Mouse (Mus musculus): ENCODE results near the gene Wsb2. TPM values are rescaled to one million over a fixed set of nuclear protein-coding genes. Genes with fewer than 3 reads are reported as not detected.
"Not testable (repeated sequence)": the region's sequence is repeated elsewhere in the genome, so short reads cannot be mapped to it uniquely, and the experiment has no call there.

The Wsb2 gene
- total RNA-seq (2021): 100 to 1,000 TPM; 407 to 423 TPM

DNA sequence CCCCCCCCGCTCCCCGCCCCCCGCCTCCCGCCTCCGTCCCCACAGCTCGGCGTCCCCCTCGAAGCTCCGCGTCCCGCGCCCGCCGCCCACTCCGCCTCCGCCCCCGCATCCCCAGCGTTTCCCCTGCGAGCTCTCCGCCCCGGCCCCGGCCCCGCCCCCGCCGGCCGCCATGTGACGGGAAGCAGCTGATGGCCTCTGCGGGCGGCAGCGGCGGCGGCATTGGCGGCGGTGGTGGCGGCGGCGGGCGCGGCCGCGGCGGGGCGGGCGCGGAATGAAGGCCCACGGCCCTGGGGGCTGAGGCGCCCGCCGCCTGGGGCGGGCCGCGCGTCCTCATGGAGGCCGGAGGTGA, at the start of gene Wsb2:
Wsb2 (plus strand) TSS at position 176 of the 349 bp plus-strand sequence.
- DNase-seq: peak; percentile 87
- intact Hi-C loops (cut with DNase I): no loop called here

GRCm38 (mm10) chr5:117307699-117308098, 49.4 kb upstream of the Wsb2 start:
- intact Hi-C loops (cut with DNase I): loop anchor here (10.0 kb wide), 1 partner anchor 187 kb away; no protein-coding TSS in a partner anchor
- peak; percentile 55 for DNase-seq

GRCm38 (mm10) chr5:117313420-117313819, 43.7 kb upstream of the Wsb2 start:
- DNase-seq: no peak

GRCm38 (mm10) chr5:117313909-117314308, 43.2 kb upstream of the Wsb2 start:
- no peak for DNase-seq
- intact Hi-C loops (cut with DNase I): no loop called here

More at GRCm38 (mm10) chr5:117313420-117313819, 43.7 kb upstream of the Wsb2 start:
- intact Hi-C loops (cut with DNase I): no loop called here

DNA sequence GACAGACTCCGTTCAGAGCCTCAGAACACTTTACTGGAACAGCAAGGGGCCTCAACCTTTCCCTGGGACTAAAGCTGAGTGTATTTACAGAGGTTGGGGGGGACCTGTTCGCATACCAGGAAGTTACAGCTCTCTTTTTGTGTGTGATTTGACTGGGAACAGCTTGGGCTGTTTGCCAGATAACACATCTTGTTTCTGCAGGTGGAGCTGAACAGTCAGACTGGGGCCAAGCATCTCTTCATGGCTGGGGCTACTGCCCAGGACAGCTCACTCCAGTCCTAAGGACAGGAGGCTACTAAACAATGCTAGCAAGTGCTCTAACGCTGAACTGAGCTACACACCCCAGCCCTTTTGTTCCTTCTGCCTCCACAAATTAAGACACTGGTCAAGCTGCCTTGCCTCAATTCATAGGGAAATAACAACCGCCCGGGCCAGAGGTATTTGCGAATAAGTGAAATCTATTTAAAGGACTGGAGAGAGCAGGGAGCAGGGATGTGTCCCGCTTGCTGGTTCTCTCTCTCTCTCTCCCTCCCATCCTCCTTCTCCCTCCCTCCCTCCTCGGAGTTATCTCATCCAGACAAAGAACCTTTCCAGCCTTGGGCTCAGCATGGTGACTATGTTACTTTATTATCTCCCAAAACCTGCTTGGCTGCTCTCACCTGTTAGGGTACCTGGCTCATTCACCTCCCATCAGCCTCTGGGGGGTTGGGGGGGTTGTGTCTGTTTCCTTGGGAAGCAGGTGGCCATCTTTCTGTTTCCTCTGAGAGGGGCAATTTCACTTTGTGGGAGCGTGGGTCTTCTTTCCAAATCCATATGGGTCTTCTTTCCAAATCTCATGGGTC, 42.3 kb upstream of the Wsb2 start:
- intact Hi-C loops (cut with DNase I): no loop called here
- no peak for DNase-seq

GRCm38 (mm10) chr5:117318741-117319629, 38.1 kb upstream of the Wsb2 start, which contains the start of gene Vsig10:
Vsig10 (plus strand) TSS chr5:117319083.
- peak; percentile 40 for DNase-seq
- intact Hi-C loops (cut with DNase I): no loop called here

- intact Hi-C loops (cut with DNase I): no loop called here
These were observed 33.4 kb upstream of the Wsb2 start for GRCm38 (mm10) chr5:117323751-117324150.

DNA sequence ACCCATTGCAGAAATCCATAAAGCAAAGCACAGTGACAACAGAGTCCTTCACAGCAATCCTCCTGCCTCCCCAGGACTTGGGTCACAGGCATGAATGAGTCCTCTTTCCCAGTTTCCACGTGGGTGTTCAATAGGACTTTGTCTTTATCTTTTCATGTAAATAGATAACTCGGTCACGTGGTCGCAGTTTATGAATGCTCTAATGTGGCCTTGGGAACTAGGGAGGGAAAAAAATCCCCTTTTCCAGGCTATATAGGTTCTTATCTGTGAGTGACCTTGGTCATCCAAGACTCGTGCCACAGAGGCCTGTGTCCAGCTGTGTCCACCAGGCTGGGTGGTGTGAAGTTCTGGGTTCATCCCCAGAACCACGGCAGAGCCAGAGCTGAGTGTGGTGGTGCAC, 30.7 kb upstream of the Wsb2 start:
- DNase-seq: no peak
- intact Hi-C loops (cut with DNase I): no loop called here

More at GRCm38 (mm10) chr5:117323751-117324150, 33.4 kb upstream of the Wsb2 start:
- no peak for DNase-seq

DNA sequence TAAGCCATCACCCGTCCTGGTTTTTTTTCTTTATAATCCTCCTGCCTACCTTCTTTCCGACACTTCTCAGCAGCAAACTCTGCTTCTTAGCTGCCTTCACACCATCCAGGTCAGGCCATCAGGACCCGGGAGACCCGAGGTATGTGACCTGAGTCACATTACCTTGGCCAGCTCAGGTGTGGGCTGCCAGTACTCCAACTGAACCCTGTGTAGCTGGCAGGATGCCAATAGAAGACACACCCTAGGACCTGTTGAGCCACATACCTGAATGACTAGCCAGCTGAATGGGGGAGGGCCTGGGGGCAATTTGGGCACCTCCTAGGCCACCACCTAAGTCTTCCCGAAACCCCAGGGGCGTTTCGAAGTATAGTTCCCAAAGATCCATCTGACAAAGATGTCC, 26.6 kb upstream of the Wsb2 start:
- intact Hi-C loops (cut with DNase I): no loop called here
- no peak for DNase-seq

DNA sequence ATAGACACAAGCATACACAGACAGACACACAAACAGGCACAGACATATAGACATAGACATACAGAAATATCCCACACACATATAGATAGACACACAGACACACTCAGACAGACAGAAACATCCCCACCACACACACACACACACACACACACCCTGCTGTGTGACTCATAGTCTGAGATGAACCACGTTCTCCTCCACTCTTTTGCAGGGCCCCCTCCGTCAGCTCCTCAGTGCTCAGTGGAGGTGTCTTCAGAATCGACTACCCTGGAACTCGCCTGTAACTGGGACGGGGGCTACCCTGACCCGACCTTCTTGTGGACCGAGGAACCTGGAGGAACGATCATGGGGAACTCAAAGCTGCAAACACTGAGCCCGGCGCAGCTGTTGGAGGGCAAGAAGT, 19.1 kb upstream of the Wsb2 start:
- intact Hi-C loops (cut with DNase I): no loop called here
- no peak for DNase-seq

DNA sequence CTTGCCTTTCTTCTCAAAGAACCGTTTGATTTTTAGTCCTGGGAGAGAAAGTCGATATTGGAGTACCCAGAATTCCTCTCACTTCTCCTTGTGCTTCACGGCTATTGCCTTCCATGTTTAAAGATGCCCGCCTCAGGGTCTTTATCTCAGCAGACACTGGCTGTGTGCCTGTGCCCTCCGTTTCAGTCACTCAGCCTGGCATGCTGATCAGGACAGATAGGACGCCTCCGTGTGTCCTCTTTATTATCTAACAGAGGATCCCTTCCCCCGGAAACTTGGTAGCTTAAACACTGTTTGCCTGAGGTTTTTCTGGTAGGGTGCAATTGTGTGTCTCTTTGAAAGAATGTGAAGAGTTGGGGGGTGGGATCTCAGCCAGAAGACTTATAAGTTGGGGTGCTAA, 18.6 kb upstream of the Wsb2 start:
- DNase-seq: no peak
- intact Hi-C loops (cut with DNase I): no loop called here

GRCm38 (mm10) chr5:117340081-117340480, 17.0 kb upstream of the Wsb2 start:
- DNase-seq: no peak
- intact Hi-C loops (cut with DNase I): no loop called here

DNA sequence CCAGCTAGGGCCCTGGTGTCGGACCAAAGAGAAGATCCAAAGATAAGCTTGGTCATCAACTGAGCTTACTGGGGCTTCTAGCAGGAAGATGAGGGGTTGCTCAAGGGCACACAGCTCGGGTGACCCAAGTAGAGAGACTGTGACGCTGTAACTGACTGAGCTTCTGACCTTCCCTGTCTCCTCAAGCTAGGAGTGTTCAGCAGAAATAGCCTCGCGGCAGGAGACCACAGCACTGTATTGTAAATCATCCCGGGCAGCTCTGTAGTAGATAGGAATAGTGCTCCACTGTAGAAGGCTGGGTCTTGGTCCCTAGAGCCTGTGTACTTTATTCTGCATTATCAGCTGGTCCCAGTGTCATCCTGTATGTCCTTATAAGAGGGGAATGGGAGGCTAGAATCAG, 15.2 kb upstream of the Wsb2 start:
- intact Hi-C loops (cut with DNase I): no loop called here
- DNase-seq: no peak

DNA sequence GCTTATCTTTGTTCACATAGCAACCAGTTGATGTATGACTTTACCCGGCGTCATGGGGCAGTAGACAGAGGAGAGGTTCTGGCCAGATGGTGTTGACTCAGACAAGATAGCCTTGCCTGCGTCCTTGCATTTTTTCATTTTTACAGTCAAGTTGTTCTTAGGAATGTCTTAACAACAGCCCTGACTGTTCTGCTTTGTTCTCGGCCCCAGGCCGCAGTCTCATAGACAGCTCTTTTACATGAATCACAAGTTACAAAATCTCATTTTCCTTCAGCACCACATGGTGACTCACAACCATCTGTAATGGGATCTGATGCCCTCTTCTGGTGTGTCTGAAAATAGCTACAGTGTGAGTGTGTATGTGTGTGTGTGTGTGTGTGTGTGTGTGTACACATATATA, 12.6 kb upstream of the Wsb2 start:
- DNase-seq: not testable (repeated sequence)

DNA sequence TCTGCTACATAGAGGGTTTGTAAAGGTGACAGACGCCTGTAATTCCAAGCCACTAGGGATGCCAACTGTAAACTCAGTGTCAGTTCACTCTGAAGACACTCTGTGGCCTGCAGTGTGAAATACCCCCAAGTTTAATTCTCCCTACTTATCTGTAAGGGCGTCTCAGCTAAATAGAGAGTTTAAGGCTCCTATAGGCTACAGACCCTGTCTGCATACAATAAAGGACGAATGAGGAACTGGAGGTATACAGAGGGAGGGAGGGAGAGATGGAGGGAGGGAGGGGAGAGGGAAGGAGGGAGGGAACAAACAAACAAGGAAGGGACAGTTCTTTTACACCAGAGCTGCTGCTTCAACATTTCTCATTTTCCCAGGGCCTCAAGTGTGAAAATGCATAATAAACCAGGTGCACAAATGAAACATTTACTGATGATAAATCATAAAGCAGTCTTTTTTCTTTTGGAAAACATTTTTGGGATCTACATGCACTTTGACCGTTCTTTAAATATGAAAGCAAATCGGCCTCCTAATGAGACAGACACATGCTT, 11.6 kb upstream of the Wsb2 start:
- DNase-seq: no peak
- intact Hi-C loops (cut with DNase I): no loop called here

More for the DNA sequence above, 12.6 kb upstream of the Wsb2 start:
- intact Hi-C loops (cut with DNase I): not testable (repeated sequence)

DNA sequence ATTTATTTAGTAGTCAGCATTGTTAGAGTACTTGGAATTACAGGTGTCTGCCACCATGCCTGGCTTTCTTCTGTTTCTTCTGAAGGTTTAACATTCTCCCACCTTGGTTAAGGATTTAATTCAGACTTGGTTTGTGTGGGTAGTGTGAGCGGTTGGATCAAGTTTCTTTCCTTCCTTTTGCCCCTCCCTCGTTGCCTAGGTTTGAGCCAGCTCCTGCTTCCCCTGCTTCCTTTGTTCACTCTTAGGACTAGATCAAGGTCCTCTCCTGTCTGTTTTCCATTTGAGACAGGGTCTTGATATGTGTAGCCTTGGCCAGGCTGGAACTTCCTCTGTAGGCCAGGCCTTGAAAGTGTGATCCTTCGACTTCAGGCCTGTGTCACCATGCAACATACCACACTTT, 10.8 kb upstream of the Wsb2 start:
- intact Hi-C loops (cut with DNase I): no loop called here

DNA sequence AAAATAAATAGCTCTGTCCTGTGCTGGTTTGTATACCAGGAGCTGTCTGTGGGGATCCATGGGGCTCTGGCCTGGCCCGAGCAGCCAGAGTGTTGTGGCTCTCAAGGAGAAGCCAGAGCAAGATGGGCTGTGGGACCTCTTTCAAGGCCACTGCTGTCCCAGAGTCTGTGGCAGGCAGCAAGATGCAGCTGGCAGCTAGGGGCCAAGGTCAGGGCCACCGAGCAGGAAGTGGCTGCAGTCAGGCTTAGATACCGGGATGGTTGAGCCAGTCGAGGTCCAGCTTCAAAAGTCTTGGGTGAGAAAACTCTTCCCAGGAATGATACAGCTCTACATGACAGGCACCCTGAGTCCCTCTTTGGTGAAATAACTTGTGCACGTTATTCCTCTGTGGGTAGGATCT, 10.1 kb upstream of the Wsb2 start:
- DNase-seq: no peak
- intact Hi-C loops (cut with DNase I): no loop called here

More for the DNA sequence above, 10.8 kb upstream of the Wsb2 start:
- DNase-seq: no peak

- DNase-seq: no peak
- intact Hi-C loops (cut with DNase I): no loop called here
These were observed 9.3 kb upstream of the Wsb2 start for GRCm38 (mm10) chr5:117347838-117348237.

GRCm38 (mm10) chr5:117348279-117348678, 8.8 kb upstream of the Wsb2 start:
- intact Hi-C loops (cut with DNase I): no loop called here
- DNase-seq: peak; percentile 82

GRCm38 (mm10) chr5:117354121-117354520, 3.0 kb upstream of the Wsb2 start:
- no peak for DNase-seq
- intact Hi-C loops (cut with DNase I): no loop called here

DNA sequence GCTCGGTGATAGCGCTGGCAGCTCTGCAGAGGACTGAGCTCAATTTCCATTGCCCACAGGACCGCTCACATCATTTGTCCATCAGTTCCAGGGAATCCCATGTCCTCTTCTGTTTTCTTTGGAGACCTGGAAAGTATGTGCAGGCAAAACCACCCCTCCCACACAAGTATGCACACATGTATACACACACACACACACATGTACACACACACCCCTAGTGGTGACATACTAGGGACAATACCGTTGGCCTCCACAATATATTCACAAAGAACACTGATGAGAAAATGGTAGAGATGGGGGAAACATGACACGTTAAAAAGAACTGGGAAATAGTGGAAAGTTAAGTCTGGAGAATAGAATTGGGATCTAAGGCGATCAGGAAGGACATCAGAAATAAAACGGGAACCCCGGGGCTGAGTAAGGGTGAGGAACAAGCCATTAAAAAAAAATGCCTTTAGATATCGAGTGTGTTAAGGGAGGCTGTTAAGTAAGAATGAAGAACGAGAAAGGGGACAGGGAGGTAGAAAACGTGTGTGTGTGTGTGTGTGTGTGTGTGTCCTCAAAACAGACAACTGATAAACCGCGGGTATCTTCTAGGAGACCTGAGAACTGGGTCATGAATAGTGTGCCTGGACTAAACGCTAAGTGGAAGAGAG, 1.3 kb upstream of the Wsb2 start:
- intact Hi-C loops (cut with DNase I): no loop called here
- no peak for DNase-seq
